Mouse (Mus musculus): ENCODE results near the gene Creg1. TPM values are rescaled to one million over a fixed set of nuclear protein-coding genes. Genes with fewer than 3 reads are reported as not detected.

The Creg1 gene
- polyA plus RNA-seq, 1 experiment from 2014 or later = 1,120 TPM

- H3K36me3 ChIP-seq (ENCODE audit: inconsistent target) = no peaks in the 10 kb centered on the region
- no peak overlapping the region for H3K27ac ChIP-seq
- no peak overlapping the region for H3K4me3 ChIP-seq (ENCODE audit: inconsistent target)
- 93% methylated on average over 8 of the region's 8 CpGs for WGBS (ENCODE audit: missing documents)
- H3K79me2 ChIP-seq (ENCODE audit: inconsistent target) = no peaks in the 10 kb centered on the region
Observed at GRCm38 (mm10) chr1:165818145-165818860, 54.8 kb downstream of the Creg1 start.

- Histone ChIP-seq H3K27ac (no peak overlapping the region), H3K79me2 (ENCODE audit: inconsistent target) (no peaks in the 10 kb centered on the region), H3K36me3 (ENCODE audit: inconsistent target) (no peaks in the 10 kb centered on the region), H3K4me3 (ENCODE audit: inconsistent target) (no peak overlapping the region)
- WGBS (ENCODE audit: missing documents) = 74% methylated on average over 4 of the region's 4 CpGs
Observed at GRCm38 (mm10) chr1:165819147-165819546, 55.6 kb downstream of the Creg1 start.

- WGBS (ENCODE audit: missing documents) = 93% methylated on average over 2 of the region's 2 CpGs
- Histone ChIP-seq H3K36me3 (ENCODE audit: inconsistent target) (no peaks in the 10 kb centered on the region), H3K27ac (no peak overlapping the region), H3K79me2 (ENCODE audit: inconsistent target) (no peaks in the 10 kb centered on the region), H3K4me3 (ENCODE audit: inconsistent target) (no peak overlapping the region)
Observed at GRCm38 (mm10) chr1:165822031-165822430, 58.5 kb downstream of the Creg1 start.

Other genes with a start within 250 kb of the Creg1 start
- gene Mpzl1, start 129.2 kb upstream of the Creg1 start, polyA plus RNA-seq (2018) = 7.1 to 11.1 TPM (median 9.0 TPM) in 3 replicates
- gene Rcsd1, start 54.0 kb upstream of the Creg1 start, polyA plus RNA-seq (2018) = 32.5 to 46.6 TPM (median 34.4 TPM) in 3 replicates
- 0.13 TPM in 1 of 3 replicates, not detected in the others for gene Cd247, start 24.9 kb downstream of the Creg1 start, polyA plus RNA-seq (2018)
- 3.7 to 6.4 TPM (median 4.9 TPM) in 3 replicates for gene Pou2f1, start 238.9 kb downstream of the Creg1 start, polyA plus RNA-seq (2018)

Measured in macrophage (primary cell).